Mouse (Mus musculus): ENCODE results near the gene Gm4756.

DNA sequence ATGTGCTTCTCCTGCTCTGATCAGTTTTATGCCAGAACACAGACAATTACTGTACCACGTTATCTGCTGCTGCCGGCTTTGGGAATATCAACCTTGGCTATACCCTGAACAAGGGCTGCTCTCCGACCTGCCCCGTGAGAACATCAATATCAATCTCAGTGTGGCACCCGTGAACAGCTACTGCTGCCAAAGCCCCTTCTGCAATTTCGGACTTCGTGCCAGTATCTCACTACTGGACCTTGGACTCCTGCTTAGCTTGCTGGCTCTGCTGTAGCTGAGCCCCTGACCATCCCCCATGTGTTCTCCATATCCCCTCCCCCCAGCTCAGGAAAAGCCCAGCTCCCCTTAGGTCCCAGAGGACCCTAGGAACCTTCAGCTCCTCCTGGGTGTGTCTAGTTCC is 28.6 kb downstream of the Gm4756 start:
- no peak for TF ChIP-seq CTCF (IDR thresholded peaks at IDR 0.05; ENCODE audit: control insufficient read depth, insufficient read depth, insufficient replicate concordance, low read depth, low read length)
- TF ChIP-seq POLR2A (IDR thresholded peaks at IDR 0.05; ENCODE audit: control insufficient read depth, low read depth, low read length) = no peak

All from testis, adult 2 months (tissue).